Comparison of ENCODE assay signal across 8 mouse cellular contexts in the genomic region with DNA sequence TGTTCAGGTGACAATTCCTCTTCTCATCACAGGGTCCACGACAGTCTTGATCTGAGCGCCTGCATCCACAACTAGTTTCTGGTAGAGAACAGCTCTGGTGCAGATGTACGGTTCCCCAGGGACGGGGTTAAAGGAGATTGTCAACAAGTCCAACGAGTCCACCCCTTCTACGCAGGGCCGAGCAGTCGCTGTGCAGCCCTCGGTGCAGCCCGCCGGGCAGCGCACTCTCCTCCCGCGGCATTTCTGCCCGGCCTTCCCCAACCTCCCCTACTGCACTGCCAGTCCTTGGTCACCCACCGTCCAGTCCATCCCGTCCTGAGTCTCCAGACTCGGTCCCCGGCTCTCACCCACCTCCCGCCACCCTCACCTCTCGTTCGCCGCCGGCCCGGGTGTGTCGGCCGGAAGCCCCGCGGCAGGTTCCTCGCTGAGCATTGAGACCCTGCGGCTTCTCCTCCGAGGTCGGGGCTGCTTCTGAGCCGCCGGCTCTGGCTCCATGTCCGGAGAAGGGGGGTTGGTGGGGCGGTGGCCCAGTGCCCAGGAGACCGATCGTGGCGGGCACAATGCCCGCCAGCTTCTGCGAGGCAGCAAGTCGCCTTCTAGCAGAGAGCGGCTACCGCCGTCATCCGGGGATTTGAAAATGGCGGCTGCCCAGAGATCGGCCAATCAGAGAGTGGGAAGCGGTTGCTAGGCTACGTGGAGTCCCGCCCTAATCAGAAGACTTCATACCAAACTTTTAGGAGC. TPM values are rescaled to one million over a fixed set of nuclear protein-coding genes. Genes with fewer than 3 reads are reported as not detected.
DNase-seq lines count a peak whose midpoint lies in the region; ATAC-seq and TF ChIP-seq lines count a peak whose summit lies in the region.

A gene (minus strand): TSS at position 650 of the 741 bp plus-strand sequence.
A gene (plus strand): TSS at position 704 of the 741 bp plus-strand sequence.

- H3K4me1 ChIP-seq in erythroblast, embryonic 14.5 days (ENCODE audit: control insufficient read depth) = peaks cover 32% of the 10 kb centered on the region
- peaks cover 19% of the 10 kb centered on the region for H3K4me1 ChIP-seq in heart, embryonic 13.5 days
- H3K4me1 ChIP-seq in liver, embryonic 12.5 days = peaks cover 30% of the 10 kb centered on the region
- peaks cover 4% of the 10 kb centered on the region; the same call in 1 of the 2 replicates for H3K4me1 ChIP-seq in stomach, embryonic 15.5 days

- TF ChIP-seq CTCF in C2C12 (IDR thresholded peaks at IDR 0.05; ENCODE audit: control insufficient read depth, insufficient read depth, insufficient read length) = no peak
- no peak for TF ChIP-seq CTCF in brain, embryonic 14.5 days (IDR thresholded peaks at IDR 0.05; ENCODE audit: borderline replicate concordance, extremely low read depth, insufficient read depth, insufficient read length)

- H3K9ac ChIP-seq in heart, embryonic 13.5 days = peak within 1 kb of the TSS; percentile 87
- H3K9ac ChIP-seq in liver, embryonic 12.5 days = peak within 1 kb of the TSS; percentile 93
- H3K9ac ChIP-seq in stomach, embryonic 15.5 days = peak within 1 kb of the TSS; percentile 80

- H3K36me3 ChIP-seq in C2C12 (ENCODE audit: control insufficient read depth, insufficient read depth) = peaks cover 5% of the 10 kb centered on the region
- peaks cover 29% of the 10 kb centered on the region for H3K36me3 ChIP-seq in erythroblast, embryonic 14.5 days (ENCODE audit: control insufficient read depth)
- H3K36me3 ChIP-seq in heart, embryonic 13.5 days = peaks cover 18% of the 10 kb centered on the region
- peaks cover 21% of the 10 kb centered on the region for H3K36me3 ChIP-seq in liver, embryonic 12.5 days
- 0 out of 2 replicates have a peak, but pooled peaks cover 5% of the 10 kb centered on the region for H3K36me3 ChIP-seq in stomach, embryonic 15.5 days

- peaks cover 28% of the 10 kb centered on the region for H3K79me3 ChIP-seq in C2C12 (ENCODE audit: low read depth)

- peak within 1 kb of the TSS; percentile 81 for H3K4me2 ChIP-seq in heart, embryonic 13.5 days
- H3K4me2 ChIP-seq in liver, embryonic 12.5 days = peak within 1 kb of the TSS; percentile 69
- peak within 1 kb of the TSS; percentile 69 for H3K4me2 ChIP-seq in stomach, embryonic 15.5 days

- under 1% methylated on average over 52 of the region's 52 CpGs for WGBS in heart, embryonic 13.5 days
- under 1% methylated on average over 52 of the region's 52 CpGs for WGBS in liver, embryonic 12.5 days (ENCODE audit: insufficient replicate concordance)
- WGBS in stomach, embryonic 15.5 days = under 1% methylated on average over 52 of the region's 52 CpGs

- peak; percentile 56; the same call in 1 of the 2 replicates for TF ChIP-seq POLR2A in brain, embryonic 14.5 days (IDR thresholded peaks at IDR 0.05; ENCODE audit: borderline replicate concordance, extremely low read depth, insufficient read depth, insufficient read length, poor library complexity, severe bottlenecking)

- DNase-seq in brain, embryonic 14.5 days (ENCODE audit: low read depth) = peak; percentile 96
- peak; percentile 92 for DNase-seq in kidney, postnatal 10 days
- DNase-seq in natural killer cell, adult 2 months (ENCODE audit: low spot score in 2 of 2) = peak; percentile 88 to 89

- peak within 1 kb of the TSS; percentile 91 for H3ac ChIP-seq in C2C12 (ENCODE audit: control insufficient read depth, insufficient read length, low read depth)

- peaks cover 38% of the 10 kb centered on the region for H3K79me2 ChIP-seq in C2C12 (ENCODE audit: control insufficient read depth, insufficient read depth)

- H3K4me3 ChIP-seq in C2C12 (ENCODE audit: insufficient read depth, poor library complexity, severe bottlenecking) = peak within 1 kb of the TSS; percentile 89
- peak within 1 kb of the TSS; percentile 99 for H3K4me3 ChIP-seq in erythroblast, embryonic 14.5 days (replicated peaks)
- H3K4me3 ChIP-seq in heart, embryonic 13.5 days = peak within 1 kb of the TSS; percentile 72
- peak within 1 kb of the TSS; percentile 94 for H3K4me3 ChIP-seq in liver, embryonic 12.5 days
- H3K4me3 ChIP-seq in stomach, embryonic 15.5 days (replicated peaks) = peak within 1 kb of the TSS; percentile 94

- peak; percentile 85 for ATAC-seq in heart, embryonic 13.5 days (ENCODE audit: extremely low read depth, insufficient number of reproducible peaks, low FRiP score, low TSS enrichment)
- peak; percentile 95 for ATAC-seq in liver, embryonic 12.5 days
- ATAC-seq in stomach, embryonic 15.5 days (ENCODE audit: insufficient read depth, low FRiP score, low read depth) = peak; percentile 94

- no peaks in the 10 kb centered on the region for H3K27me3 ChIP-seq in C2C12 (ENCODE audit: control insufficient read depth, insufficient read depth, insufficient read length)
- peaks cover 4% of the 10 kb centered on the region; the same call in 1 of the 2 replicates for H3K27me3 ChIP-seq in erythroblast, embryonic 14.5 days (ENCODE audit: control insufficient read depth)
- no peaks in the 10 kb centered on the region for H3K27me3 ChIP-seq in heart, embryonic 13.5 days (replicated peaks)
- H3K27me3 ChIP-seq in liver, embryonic 12.5 days (replicated peaks) = no peaks in the 10 kb centered on the region
- H3K27me3 ChIP-seq in stomach, embryonic 15.5 days (replicated peaks) = no peaks in the 10 kb centered on the region

- H3K27ac ChIP-seq in heart, embryonic 13.5 days (replicated peaks) = peak within 1 kb of the TSS; percentile 29
- H3K27ac ChIP-seq in liver, embryonic 12.5 days = peak within 1 kb of the TSS; percentile 84
- H3K27ac ChIP-seq in stomach, embryonic 15.5 days = peak within 1 kb of the TSS; percentile 61; the same call in 1 of the 2 replicates

- H3K9me3 ChIP-seq in erythroblast, embryonic 14.5 days (ENCODE audit: control insufficient read depth, low read length) = no peaks in the 10 kb centered on the region
- no peaks in the 10 kb centered on the region for H3K9me3 ChIP-seq in heart, embryonic 13.5 days
- H3K9me3 ChIP-seq in liver, embryonic 12.5 days (replicated peaks) = no peaks in the 10 kb centered on the region
- H3K9me3 ChIP-seq in stomach, embryonic 15.5 days = no peaks in the 10 kb centered on the region

TF ChIP-seq in C2C12, 6 proteins besides CTCF, POLR2A, EP300 and RAD21:
- TF ChIP-seq CEBPB (IDR thresholded peaks at IDR 0.05; ENCODE audit: low read depth) (no peak), MYOG (IDR thresholded peaks at IDR 0.05; ENCODE audit: control insufficient read depth, extremely low read depth, insufficient read length) (no peak), MYOD1 (IDR thresholded peaks at IDR 0.05; ENCODE audit: control insufficient read depth, insufficient read length, low read depth) (no peak), MAX (IDR thresholded peaks at IDR 0.05) (no peak), FOSL1 (IDR thresholded peaks at IDR 0.05; ENCODE audit: insufficient read depth, low read length, poor library complexity, severe bottlenecking) (no peak), USF1 (IDR thresholded peaks at IDR 0.05; ENCODE audit: low read depth) (no peak)

RNA-seq across cellular contexts. Expression of the first gene that starts in this region (rescaled TPM):
- 27.3 TPM for polyA plus RNA-seq in C2C12 (2012; fragmentation: generic; extraction: Trizol)
- 7.9 and 9.4 TPM in 2 replicates for polyA plus RNA-seq in brain, embryonic 14.5 days (2012; rRNA removed)
- 5.8 and 9.3 TPM in 2 replicates for polyA plus RNA-seq in erythroblast, embryonic 14.5 days (2012)
- polyA plus RNA-seq in heart, embryonic 13.5 days (2015; fragmentation: Nextera tagmentation; extraction: Ambion mirVana) = 41.7 and 43.2 TPM in 2 replicates
- 67.4 and 73.0 TPM in 2 replicates for polyA plus RNA-seq in liver, embryonic 12.5 days (2016; fragmentation: Nextera tagmentation; extraction: Ambion mirVana)
- 90.8 and 104 TPM in 2 replicates for polyA plus RNA-seq in stomach, embryonic 15.5 days (2015; fragmentation: Nextera tagmentation; extraction: Ambion mirVana)

RNA-seq across cellular contexts. Expression of the second gene that starts in this region (rescaled TPM):
- polyA plus RNA-seq in C2C12 (2012; fragmentation: generic; extraction: Trizol) = not detected
- polyA plus RNA-seq in brain, embryonic 14.5 days (2012; rRNA removed) = 0.05 TPM in 1 of 2 replicates, not detected in the other
- not detected in 2 replicates for polyA plus RNA-seq in erythroblast, embryonic 14.5 days (2012)
- not detected in 2 replicates for polyA plus RNA-seq in heart, embryonic 13.5 days (2015; fragmentation: Nextera tagmentation; extraction: Ambion mirVana)
- polyA plus RNA-seq in liver, embryonic 12.5 days (2016; fragmentation: Nextera tagmentation; extraction: Ambion mirVana) = not detected in 2 replicates
- 4.1 and 8.4 TPM in 2 replicates for polyA plus RNA-seq in stomach, embryonic 15.5 days (2015; fragmentation: Nextera tagmentation; extraction: Ambion mirVana)

Comparison
In these comparisons a context has a peak if more than half of its experiments do, and no peak if none do; other contexts are left out.
1. Peak in every context shown above with its lines: DNase-seq, ATAC-seq, H3K4me3 ChIP-seq and H3K27ac ChIP-seq.
2. H3K27ac ChIP-seq: peak in every context shown above with its lines; median percentile 84 in liver, embryonic 12.5 days; 61 in stomach, embryonic 15.5 days; 29 in heart, embryonic 13.5 days.